Mouse (Mus musculus) CH12.LX (cell line): ENCODE measurements at regions not wholly inside any gene's neighbourhood (a gene's known extent, or its start where the extent isn't known, plus 50 kb on each side); places are given as distances from the start of the nearest gene placed in this dataset.

Source experiments
- DNase-seq: peaks from one replicate; pipeline ENCODE4 v3.0.0-alpha.2; 2013; ENCODE audit errors: extremely low read depth
- H3K27ac ChIP-seq: 2 replicates; pipeline ENCODE4 v1.5.1; 2012; ENCODE audit warnings: low read depth, mild to moderate bottlenecking, control low read depth, moderate library complexity; ENCODE audit not compliant: insufficient read depth
- H3K27me3 ChIP-seq: replicated peaks from 2 replicates; pipeline ENCODE3; 2012; ENCODE audit warnings: inconsistent platforms
- H3K36me3 ChIP-seq, 2 experiments: replicated peaks in 1 of 2; 2 replicates each; pipeline versions ENCODE3 to v1.6.1; 2012; ENCODE audit warnings: inconsistent platforms in 1 of 2, low read length in 1 of 2, mild to moderate bottlenecking in 1 of 2, mixed read lengths in 1 of 2, moderate library complexity in 1 of 2; ENCODE audit not compliant: control insufficient read depth in 1 of 2, insufficient read depth in 1 of 2
- H3K4me1 ChIP-seq, 2 experiments: 2 replicates each; pipeline ENCODE4 v1.6.1; 2012; ENCODE audit warnings: inconsistent platforms in 1 of 2, moderate library complexity in 1 of 2; ENCODE audit not compliant: insufficient read depth in 2 of 2, control insufficient read depth in 1 of 2
- H3K4me2 ChIP-seq: 2 replicates; pipeline ENCODE4 v1.6.1; 2012; ENCODE audit warnings: low read depth, mild to moderate bottlenecking, control low read depth; ENCODE audit not compliant: poor library complexity, insufficient read depth, severe bottlenecking
- H3K4me3 ChIP-seq, 3 experiments: fragments of 150-350 bp in 1 of 3; sonication (generic) in 1 of 3; replicated peaks in 1 of 3; 2 replicates each; pipeline versions ENCODE3 to v1.5.1; 2011 to 2012; ENCODE audit warnings: low read depth in 2 of 3, low read length in 2 of 3, mild to moderate bottlenecking in 2 of 3, moderate library complexity in 2 of 3, control low read depth in 1 of 3, improper control_type of control experiment in 1 of 3, inconsistent platforms in 1 of 3, mixed read lengths in 1 of 3; ENCODE audit not compliant: poor library complexity in 1 of 3
- H3K79me2 ChIP-seq: replicated peaks from 2 replicates; pipeline ENCODE4 v1.6.1; 2012; ENCODE audit warnings: mild to moderate bottlenecking, moderate library complexity; ENCODE audit not compliant: control insufficient read depth, poor library complexity, insufficient read depth, severe bottlenecking; ENCODE audit errors: extremely low read depth
- H3K9ac ChIP-seq: 2 replicates; pipeline ENCODE4 v1.6.1; 2012; ENCODE audit warnings: low read depth, mild to moderate bottlenecking, control low read depth, moderate library complexity; ENCODE audit not compliant: insufficient read depth
- H3K9me3 ChIP-seq: replicated peaks from 2 replicates; pipeline ENCODE3; 2012; ENCODE audit warnings: low read length, inconsistent platforms, mixed read lengths
- BHLHE40 ChIP-seq: IDR thresholded peaks from 2 replicates; pipeline ENCODE4 v1.6.1; 2011; ENCODE audit warnings: mild to moderate bottlenecking, low read depth, low read length, improper control_type of control experiment
- CHD1 ChIP-seq: IDR thresholded peaks from 2 replicates; pipeline ENCODE4 v1.6.1; 2012; ENCODE audit warnings: low read depth, low read length, improper control_type of control experiment, inconsistent platforms
- CHD2 ChIP-seq: IDR thresholded peaks from 2 replicates; pipeline ENCODE4 v1.6.1; 2011; ENCODE audit warnings: low read length, improper control_type of control experiment
- CTCF ChIP-seq, 2 experiments: IDR thresholded peaks in 1 of 2; conservative IDR thresholded peaks in 1 of 2; 2 replicates each; pipeline ENCODE4 v1.5.1; 2011 to 2012; ENCODE audit warnings: low read depth in 2 of 2, low read length in 2 of 2, improper control_type of control experiment in 1 of 2, inconsistent platforms in 1 of 2, mild to moderate bottlenecking in 1 of 2, moderate library complexity in 1 of 2
- E2F4 ChIP-seq: IDR thresholded peaks from 2 replicates; pipeline ENCODE4 v1.6.1; 2011; ENCODE audit warnings: low read depth, low read length, improper control_type of control experiment; ENCODE audit not compliant: insufficient replicate concordance
- ELF1 ChIP-seq: IDR thresholded peaks from 2 replicates; pipeline ENCODE4 v1.6.1; 2014; ENCODE audit warnings: low read depth, mild to moderate bottlenecking, inconsistent platforms, low read length, improper control_type of control experiment
- EP300 ChIP-seq: IDR thresholded peaks from 2 replicates; pipeline ENCODE4 v1.6.1; 2011; ENCODE audit warnings: low read length, improper control_type of control experiment
- ETS1 ChIP-seq: conservative IDR thresholded peaks from 2 replicates; pipeline ENCODE4 v1.6.1; 2012; ENCODE audit warnings: low read depth, mild to moderate bottlenecking, inconsistent platforms, low read length, improper control_type of control experiment, moderate library complexity
- GABPA ChIP-seq: IDR thresholded peaks from 2 replicates; pipeline ENCODE4 v1.6.1; 2012; ENCODE audit warnings: low read depth, low read length, improper control_type of control experiment, inconsistent platforms; ENCODE audit not compliant: insufficient replicate concordance
- IRF4 ChIP-seq: IDR thresholded peaks from 2 replicates; pipeline ENCODE4 v1.6.1; 2014; ENCODE audit warnings: low read depth, mild to moderate bottlenecking, inconsistent platforms, low read length, improper control_type of control experiment
- JUN ChIP-seq: IDR thresholded peaks from 2 replicates; pipeline ENCODE4 v1.6.1; 2011; ENCODE audit warnings: low read depth, mild to moderate bottlenecking, low read length, improper control_type of control experiment, moderate library complexity; ENCODE audit not compliant: insufficient read depth
- JUND ChIP-seq: conservative IDR thresholded peaks from 2 replicates; pipeline ENCODE4 v1.6.1; 2011; ENCODE audit warnings: low read depth, low read length, improper control_type of control experiment
- KAT2A ChIP-seq: IDR thresholded peaks from 2 replicates; pipeline ENCODE4 v1.6.1; 2012; ENCODE audit warnings: low read length, improper control_type of control experiment, inconsistent platforms; ENCODE audit not compliant: insufficient replicate concordance
- MAFK ChIP-seq: IDR thresholded peaks from 2 replicates; pipeline ENCODE4 v1.6.1; 2011; ENCODE audit warnings: low read length, improper control_type of control experiment; ENCODE audit not compliant: insufficient replicate concordance
- MAX ChIP-seq: IDR thresholded peaks from 2 replicates; pipeline ENCODE4 v1.6.1; 2011; ENCODE audit warnings: low read length, improper control_type of control experiment
- MAZ ChIP-seq: IDR thresholded peaks from 2 replicates; pipeline ENCODE4 v1.6.1; 2012; ENCODE audit warnings: low read depth, mild to moderate bottlenecking, inconsistent platforms, low read length, improper control_type of control experiment, moderate library complexity
- MXI1 ChIP-seq: IDR thresholded peaks from 2 replicates; pipeline ENCODE4 v1.6.1; 2011; ENCODE audit warnings: mild to moderate bottlenecking, low read depth, low read length, improper control_type of control experiment
- MYC ChIP-seq: IDR thresholded peaks from 2 replicates; pipeline ENCODE4 v1.6.1; 2011; ENCODE audit warnings: low read depth, mild to moderate bottlenecking, improper control_type of control experiment, low read length
- NRF1 ChIP-seq: IDR thresholded peaks from 2 replicates; pipeline ENCODE4 v1.6.1; 2014; ENCODE audit warnings: low read depth, mild to moderate bottlenecking, inconsistent platforms, low read length, improper control_type of control experiment, moderate library complexity
- PAX5 ChIP-seq: IDR thresholded peaks from 2 replicates; pipeline ENCODE4 v1.6.1; 2012; ENCODE audit warnings: low read length, inconsistent platforms, mixed read lengths
- POLR2A ChIP-seq: IDR thresholded peaks from 2 replicates; pipeline ENCODE4 v1.6.1; 2011; ENCODE audit warnings: low read depth, mild to moderate bottlenecking, improper control_type of control experiment, low read length
- POLR2AphosphoS2 ChIP-seq: IDR thresholded peaks from 2 replicates; pipeline ENCODE4 v1.6.1; 2011; ENCODE audit warnings: low read depth, low read length, improper control_type of control experiment
- RAD21 ChIP-seq: IDR thresholded peaks from 2 replicates; pipeline ENCODE4 v1.6.1; 2011; ENCODE audit warnings: low read depth, mild to moderate bottlenecking, low read length, improper control_type of control experiment, moderate library complexity
- RCOR1 ChIP-seq: conservative IDR thresholded peaks from 2 replicates; pipeline ENCODE4 v1.6.1; 2012; ENCODE audit warnings: low read depth, mild to moderate bottlenecking, inconsistent platforms, low read length, improper control_type of control experiment
- SIN3A ChIP-seq: IDR thresholded peaks from 2 replicates; pipeline ENCODE4 v1.6.1; 2012; ENCODE audit warnings: low read length, improper control_type of control experiment, inconsistent platforms
- SMC3 ChIP-seq: IDR thresholded peaks from 2 replicates; pipeline ENCODE4 v1.6.1; 2011; ENCODE audit warnings: low read depth, low read length, improper control_type of control experiment
- TBP ChIP-seq: conservative IDR thresholded peaks from 2 replicates; pipeline ENCODE4 v1.6.1; 2011; ENCODE audit warnings: low read depth, low read length, improper control_type of control experiment
- UBTF ChIP-seq: IDR thresholded peaks from 2 replicates; pipeline ENCODE4 v1.6.1; 2012; ENCODE audit warnings: low read depth, mild to moderate bottlenecking, inconsistent platforms, low read length, improper control_type of control experiment, moderate library complexity
- USF1 ChIP-seq: IDR thresholded peaks from 2 replicates; pipeline ENCODE4 v1.6.1; 2014; ENCODE audit warnings: low read depth, mild to moderate bottlenecking, inconsistent platforms, low read length, improper control_type of control experiment
- USF2 ChIP-seq: conservative IDR thresholded peaks from 2 replicates; pipeline ENCODE4 v1.6.1; 2011; ENCODE audit warnings: low read depth, low read length, improper control_type of control experiment
- ZC3H11A ChIP-seq: IDR thresholded peaks from 2 replicates; pipeline ENCODE4 v1.6.1; 2012; ENCODE audit warnings: low read depth, mild to moderate bottlenecking, inconsistent platforms, low read length, improper control_type of control experiment
- ZKSCAN1 ChIP-seq: IDR thresholded peaks from 2 replicates; pipeline ENCODE4 v1.6.1; 2012; ENCODE audit warnings: low read depth, inconsistent platforms, low read length, improper control_type of control experiment, borderline replicate concordance
- ZMIZ1 ChIP-seq: IDR thresholded peaks from 2 replicates; pipeline ENCODE4 v1.6.1; 2012; ENCODE audit warnings: low read depth, mild to moderate bottlenecking, inconsistent platforms, low read length, improper control_type of control experiment
- dilution Hi-C: fragments of 300-500 bp; cut with MboI; formaldehyde crosslinking; loops from 2 replicates; pipeline ENCODE4 v1.14.3; 2020; ENCODE audit warnings: low sequenced_read_pairs; ENCODE audit not compliant: extremely low pct_unique_long_range_greater_than_20kb, extremely low pct_ligation_motif_present
- in situ Hi-C: fragments of 300-500 bp; cut with MboI; formaldehyde crosslinking; loops from 3 replicates; pipeline ENCODE4 v1.14.3; 2019; ENCODE audit warnings: low sequenced_read_pairs, low pct_ligation_motif_present, low pct_unique_long_range_greater_than_20kb, mixed read lengths

GRCm38 (mm10) chr3:100768170-100768624, 57.1 kb upstream of the Vtcn1 start:
- TF ChIP-seq ELF1 (no peak), UBTF (no peak), GABPA (no peak), CHD2 (no peak), POLR2A (no peak), EP300 (no peak), SIN3A (no peak), ZMIZ1 (no peak), ZKSCAN1 (no peak), ZC3H11A (peak; percentile 50), BHLHE40 (no peak), SMC3 (peak; percentile 80), JUND (no peak), USF1 (no peak), CTCF (conservative IDR thresholded peaks at IDR 0.05 in 1 of 2, IDR thresholded peaks at IDR 0.05 in 1 of 2; ENCODE audit: low read depth in 2 of 2, low read length in 2 of 2) (peak in 1 of 2 experiments; percentile 75; a peak in 2 of 4 replicates), USF2 (no peak), POLR2AphosphoS2 (no peak), TBP (no peak), ETS1 (no peak), E2F4 (no peak), RAD21 (peak; percentile 87), IRF4 (0 out of 2 replicates have a peak, but pooled peaks have one; percentile 9), NRF1 (no peak), CHD1 (no peak), MAFK (no peak), KAT2A (no peak), MYC (no peak), MAX (no peak), MAZ (no peak), MXI1 (no peak), JUN (no peak), PAX5 (no peak), RCOR1 (no peak)
- peak; percentile 37 for DNase-seq
- Histone ChIP-seq H3K9ac (no peak overlapping the region), H3K4me3 (no peak overlapping the region), H3K27ac (no peak overlapping the region), H3K4me2 (no peak overlapping the region), H3K27me3 (no peaks in the 10 kb centered on the region), H3K79me2 (no peaks in the 10 kb centered on the region), H3K9me3 (no peaks in the 10 kb centered on the region), H3K4me1 (peaks cover 33 to 63% of the 10 kb centered on the region in 2 experiments), H3K36me3 (no peaks in the 10 kb centered on the region)
- dilution Hi-C loops (no loop called here), in situ Hi-C loops (loop anchor here (5.0 to 25.0 kb wide), 2 partner anchors 66 to 144 kb away; partner anchors contain the start of gene Trim45)
